Mouse (Mus musculus) stomach, postnatal 0 days (tissue): ENCODE data around the gene H2-DMa.
A peak's percentile ranks its signal among the peaks of the same experiment; 100 is the strongest.

Experiments
- CTCF ChIP-seq: IDR thresholded peaks from 2 replicates; pipeline ENCODE4 v1.5.1; 2016; ENCODE audit warnings: antibody characterized with exemption, low read depth, mild to moderate bottlenecking, moderate library complexity
- EP300 ChIP-seq: optimal IDR thresholded peaks from 2 replicates; pipeline ENCODE3; 2016; ENCODE audit warnings: antibody characterized with exemption

DNA sequence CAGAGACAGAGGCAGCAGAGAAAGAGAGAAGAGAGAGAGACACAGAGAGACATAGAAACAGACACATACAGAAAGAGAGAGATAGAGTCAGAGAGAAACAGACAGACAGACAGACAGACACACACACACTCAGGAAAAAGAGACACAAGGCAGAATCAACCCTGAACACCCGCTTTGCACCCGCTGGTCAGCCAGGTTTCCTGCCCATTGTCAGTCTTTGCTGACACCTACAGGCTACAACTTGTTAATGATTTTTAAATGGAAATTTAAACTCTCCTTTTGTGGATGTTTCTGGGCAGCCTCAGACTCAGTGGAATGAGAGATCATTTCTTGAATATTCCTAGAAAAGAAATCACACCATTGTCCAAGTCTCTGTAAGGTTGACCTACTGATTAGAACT lies 49.9 kb downstream of the H2-DMa start:
- TF ChIP-seq CTCF (peak; percentile 85), EP300 (no peak)
